Mouse (Mus musculus): Measurements from ENCODE around the gene Tbrg1. TPM values are rescaled to one million over a fixed set of nuclear protein-coding genes. Genes with fewer than 3 reads are reported as not detected.

Tbrg1 gene
- 10 to 100 TPM; 88.9 to 96.6 TPM for total RNA-seq (2023)

GRCm38 (mm10) chr9:37656931-37657481 lies at the start of gene Tbrg1:
TSS of gene Tbrg1 (minus strand) at chr9:37657312.

GRCm38 (mm10) chr9:37669115-37669514 lies 12.0 kb upstream of the Tbrg1 start, which contains the start of gene Panx3:
TSS of gene Panx3 (minus strand) at chr9:37669235.

GRCm38 (mm10) chr9:37613182-37613910 lies 43.8 kb downstream of the Tbrg1 start, which contains the start of gene Spa17:
TSS of gene Spa17 (minus strand) at chr9:37613722.

Other genes with a start within 250 kb of the Tbrg1 start
- under 1 TPM in 1 of 2 experiments, not detected in 1; 0.32 TPM for gene Robo3, start 224.1 kb downstream of the Tbrg1 start, total RNA-seq (2023)
- 10 to 100 TPM; 41.1 to 48.9 TPM for gene Msantd2, start 168.0 kb downstream of the Tbrg1 start, total RNA-seq (2023)
- 1 to 10 TPM in 1 of 2 experiments, under 1 TPM in 1; 0.67 to 1.6 TPM for gene Esam, start 129.2 kb downstream of the Tbrg1 start, total RNA-seq (2023)
- gene Vsig2, start 118.1 kb downstream of the Tbrg1 start, total RNA-seq (2023) = not detected
- 1 to 10 TPM; 2.2 to 3.6 TPM for gene Nrgn, start 104.4 kb downstream of the Tbrg1 start, total RNA-seq (2023)
- gene Siae, start 101.6 kb downstream of the Tbrg1 start, total RNA-seq (2023) = 10 to 100 TPM in 1 of 2 experiments, 1 to 10 TPM in 1; 9.0 to 10.3 TPM
- not detected for gene Spa17, start 43.6 kb downstream of the Tbrg1 start, total RNA-seq (2023)
- gene Panx3, start 11.9 kb upstream of the Tbrg1 start, total RNA-seq (2023) = not detected
- gene Olfr160, start 58.9 kb upstream of the Tbrg1 start, total RNA-seq (2023) = not detected
- not detected for gene Olfr874, start 87.8 kb upstream of the Tbrg1 start, total RNA-seq (2023)
- not detected for gene Olfr875, start 114.5 kb upstream of the Tbrg1 start, total RNA-seq (2023)
- not detected for gene Olfr876, start 145.7 kb upstream of the Tbrg1 start, total RNA-seq (2023)
- not detected for gene Olfr877, start 197.0 kb upstream of the Tbrg1 start, total RNA-seq (2023)
- gene Olfr145, start 239.4 kb upstream of the Tbrg1 start, total RNA-seq (2023) = not detected

Measured in T-cell, adult 66 days (primary cell).